25 mouse cellular contexts compared by ENCODE assay signal in genomic region chr5:119047581-119047980, GRCm38 (mm10).
"Had no signal": no experiment of that assay in that cellular context is flagged by ENCODE, and none has a peak within 500 bp of the region (broad histone marks: within the 10 kb centered on the region; RNA-seq: fewer than 3 reads in every experiment).

No protein-coding gene starts in this region.

- H3K9me3 ChIP-seq: heart, embryonic 10.5 days; hindbrain, embryonic 10.5 days; hindbrain, embryonic 12.5 days; hindbrain, embryonic 15.5 days; intestine, embryonic 15.5 days; limb, embryonic 10.5 days; limb, embryonic 12.5 days had no signal

- ATAC-seq: inflammation-experienced regulatory T-cells, adult 6 months; intestine, embryonic 15.5 days; intestine, postnatal 0 days had no signal

- H3K36me3 ChIP-seq: heart, embryonic 10.5 days; heart, embryonic 12.5 days; hindbrain, embryonic 10.5 days; hindbrain, embryonic 12.5 days; hindbrain, embryonic 15.5 days; intestine, embryonic 15.5 days; limb, embryonic 10.5 days; limb, embryonic 12.5 days had no signal

- H3K27me3 ChIP-seq: heart, embryonic 12.5 days; hindbrain, embryonic 12.5 days; hindbrain, embryonic 15.5 days; intestine, embryonic 15.5 days had no signal

- H3K4me1 ChIP-seq: heart, embryonic 12.5 days; hindbrain, embryonic 10.5 days; hindbrain, embryonic 12.5 days; hindbrain, embryonic 15.5 days had no signal

- DNase-seq: gastrocnemius, adult 2 months; gastrocnemius, postnatal 10 days; gastrocnemius, postnatal 25 days; heart, adult 18-20 months; heart, postnatal 10 days; heart, postnatal 4 days; kidney, adult 18-20 months; kidney, adult 8-10 months; kidney, postnatal 10 days; kidney, postnatal 25 days; kidney, postnatal 4 days; liver had no signal

- H3K4me2 ChIP-seq: heart, embryonic 12.5 days; hindbrain, embryonic 12.5 days; hindbrain, embryonic 15.5 days; intestine, embryonic 15.5 days; limb, embryonic 12.5 days; liver, embryonic 11.5 days had no signal

- H3K27ac ChIP-seq: gastrocnemius, adult 2 months; heart, embryonic 10.5 days; hindbrain, embryonic 10.5 days; hindbrain, embryonic 12.5 days; hindbrain, embryonic 15.5 days; intestine, embryonic 15.5 days; layer of hippocampus, adult 2 months; left cerebral cortex, adult 2 months; limb, embryonic 10.5 days; limb, embryonic 12.5 days had no signal

- H3K9ac ChIP-seq: heart, embryonic 12.5 days; hindbrain, embryonic 12.5 days; hindbrain, embryonic 15.5 days; intestine, embryonic 15.5 days; limb, embryonic 12.5 days had no signal

- H3K4me3 ChIP-seq: gastrocnemius, adult 2 months; heart, embryonic 10.5 days; heart, embryonic 12.5 days; hindbrain, embryonic 10.5 days; hindbrain, embryonic 12.5 days; hindbrain, embryonic 15.5 days; intestine, embryonic 15.5 days; layer of hippocampus, adult 2 months; left cerebral cortex, adult 2 months; limb, embryonic 10.5 days; limb, embryonic 12.5 days had no signal
